Mouse (Mus musculus) c-Kit-negative CD71-positive TER-119-positive erythroid progenitor cells, embryonic 14.5 days (primary cell): ENCODE measurements around the gene Ntn5.
"Not testable (repeated sequence)": the region's sequence is repeated elsewhere in the genome, so short reads cannot be mapped to it uniquely, and the experiment has no call there.

Experiments used
- DNase-seq: peaks from one replicate; pipeline ENCODE4 v3.0.0-alpha.2; 2013; ENCODE audit warnings: low read depth, low spot score

Gene Ntn5

DNA sequence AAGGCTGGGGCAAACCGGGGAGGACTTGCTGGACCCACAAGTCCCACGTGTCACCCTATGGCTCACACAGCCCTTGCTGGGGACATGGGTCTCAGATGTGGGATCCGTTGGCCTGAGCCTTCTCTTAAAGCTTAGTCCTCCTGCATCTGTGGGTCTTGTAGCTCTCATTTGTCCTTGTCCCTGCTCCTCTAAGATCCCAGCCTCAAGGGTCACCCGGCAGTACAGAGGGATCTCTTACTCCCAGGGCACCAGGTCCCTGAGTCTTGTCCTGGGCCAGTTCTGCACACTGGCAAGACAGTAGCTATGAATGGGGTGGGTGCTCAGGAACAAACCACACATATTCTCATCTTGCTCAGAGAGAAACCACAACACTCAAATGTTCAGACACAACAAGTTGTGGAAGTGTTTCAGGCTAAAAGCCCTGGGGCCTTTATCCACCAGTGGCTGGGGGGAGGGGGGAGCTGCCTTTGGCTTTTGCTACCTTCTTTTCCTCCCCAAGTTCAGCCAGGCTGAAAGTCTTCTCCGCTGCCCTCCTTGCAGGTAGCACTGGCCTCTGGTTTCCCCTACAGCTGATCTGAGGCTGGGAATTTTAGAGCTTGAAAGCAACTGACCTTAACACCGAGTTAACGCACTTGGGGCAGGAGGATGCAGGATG is at the start of gene Ntn5:
Gene Ntn5 (plus strand): TSS at position 627 of the 655 bp plus-strand sequence.
- no peak for DNase-seq

DNA sequence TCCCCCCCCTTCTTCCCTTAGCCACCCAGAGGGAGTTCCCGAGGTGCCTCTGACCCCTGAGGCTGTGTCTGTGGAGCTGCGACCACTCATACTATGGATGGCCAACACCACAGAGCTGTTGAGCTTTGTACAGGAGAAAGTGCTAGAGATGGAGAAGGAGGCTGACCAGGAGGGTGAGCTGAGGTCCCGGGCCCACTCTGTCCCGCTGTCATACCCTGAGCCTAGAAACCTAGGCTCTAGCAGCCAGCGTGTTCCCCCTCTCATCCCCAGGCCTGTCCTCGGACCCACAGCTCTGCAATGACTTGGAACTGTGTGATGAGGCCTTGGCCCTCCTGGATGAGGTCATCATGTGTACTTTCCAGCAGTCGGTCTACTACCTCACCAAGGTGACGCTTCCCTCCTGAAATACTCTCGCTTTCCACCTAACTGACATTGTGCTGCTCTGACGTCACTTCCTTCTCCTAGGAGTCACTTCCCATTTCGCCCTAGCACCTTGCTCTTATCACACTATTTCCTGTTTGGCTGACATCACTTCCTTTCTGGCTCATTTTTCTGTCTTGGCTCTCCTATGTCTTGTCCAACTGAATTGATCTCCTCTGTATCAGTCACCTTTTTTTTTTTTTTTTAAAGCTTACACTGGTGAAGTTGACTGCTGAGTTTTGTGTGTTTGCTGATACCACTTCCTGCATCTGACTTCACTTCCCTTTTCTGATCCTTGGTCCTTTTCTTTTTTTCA is 48.7 kb upstream of the Ntn5 start:
- no peak for DNase-seq

DNA sequence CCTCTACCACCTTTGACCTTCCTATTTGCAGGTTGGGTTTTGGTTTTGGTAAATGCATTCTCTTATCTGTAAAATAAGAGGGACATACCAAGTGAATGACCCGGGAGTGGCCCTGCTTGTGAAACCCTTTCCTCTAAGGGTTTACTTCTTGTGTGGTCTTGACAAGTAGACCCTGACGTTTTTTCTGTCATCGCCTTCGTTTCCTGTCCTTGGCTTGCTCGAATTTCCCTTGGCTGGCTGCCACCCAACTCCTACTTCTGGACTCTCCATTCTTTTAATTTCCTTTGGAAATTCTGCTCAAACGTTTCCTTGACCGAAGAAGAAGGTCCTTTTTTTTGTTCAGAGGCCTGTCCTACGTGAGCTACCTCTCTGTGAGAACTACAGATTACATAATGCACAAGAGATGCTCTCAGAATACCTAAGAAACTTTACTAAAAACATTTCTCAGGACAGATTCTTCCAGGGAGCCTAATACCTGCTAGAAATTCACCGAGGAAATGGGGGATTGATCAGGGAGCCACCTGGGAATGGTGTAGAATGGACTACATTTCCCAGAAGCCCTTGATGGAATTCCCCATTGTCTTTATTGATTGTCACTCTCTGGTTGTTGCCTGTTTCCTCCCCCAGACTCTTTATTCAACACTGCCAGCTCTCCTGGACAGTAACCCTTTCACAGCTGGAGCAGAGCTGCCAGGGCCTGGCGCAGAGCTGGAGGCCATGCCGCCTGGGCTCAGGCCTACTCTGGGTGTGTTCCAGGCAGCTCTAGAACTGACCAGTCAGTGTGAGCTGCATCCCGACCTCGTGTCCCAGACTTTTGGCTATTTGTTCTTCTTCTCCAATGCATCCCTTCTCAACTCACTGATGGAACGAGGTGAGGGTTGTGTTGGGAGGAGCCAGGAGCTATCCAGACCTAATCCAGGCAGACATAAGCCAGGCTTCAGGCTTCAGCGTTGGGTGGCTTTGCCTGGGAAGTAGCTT is 47.8 kb upstream of the Ntn5 start:
- DNase-seq, result no peak

DNA sequence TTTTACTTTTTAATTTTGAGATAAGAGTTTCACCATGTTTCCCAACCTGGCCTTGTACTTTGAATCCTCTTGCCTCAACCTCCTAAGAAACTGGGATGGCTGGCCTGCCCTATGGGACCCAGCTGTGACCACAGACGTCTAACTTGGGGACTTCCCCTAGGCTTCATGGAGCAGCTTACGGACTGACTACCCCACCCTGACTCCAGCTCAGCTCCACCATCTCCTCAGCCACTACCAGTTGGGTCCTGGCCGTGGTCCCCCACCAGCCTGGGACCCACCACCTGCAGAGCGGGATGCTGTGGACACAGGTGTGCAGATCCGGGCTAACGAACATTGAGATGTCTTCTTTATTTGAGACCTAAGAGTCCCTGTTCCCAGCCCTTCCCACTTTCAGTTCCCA is 46.1 kb upstream of the Ntn5 start:
- no peak for DNase-seq

DNA sequence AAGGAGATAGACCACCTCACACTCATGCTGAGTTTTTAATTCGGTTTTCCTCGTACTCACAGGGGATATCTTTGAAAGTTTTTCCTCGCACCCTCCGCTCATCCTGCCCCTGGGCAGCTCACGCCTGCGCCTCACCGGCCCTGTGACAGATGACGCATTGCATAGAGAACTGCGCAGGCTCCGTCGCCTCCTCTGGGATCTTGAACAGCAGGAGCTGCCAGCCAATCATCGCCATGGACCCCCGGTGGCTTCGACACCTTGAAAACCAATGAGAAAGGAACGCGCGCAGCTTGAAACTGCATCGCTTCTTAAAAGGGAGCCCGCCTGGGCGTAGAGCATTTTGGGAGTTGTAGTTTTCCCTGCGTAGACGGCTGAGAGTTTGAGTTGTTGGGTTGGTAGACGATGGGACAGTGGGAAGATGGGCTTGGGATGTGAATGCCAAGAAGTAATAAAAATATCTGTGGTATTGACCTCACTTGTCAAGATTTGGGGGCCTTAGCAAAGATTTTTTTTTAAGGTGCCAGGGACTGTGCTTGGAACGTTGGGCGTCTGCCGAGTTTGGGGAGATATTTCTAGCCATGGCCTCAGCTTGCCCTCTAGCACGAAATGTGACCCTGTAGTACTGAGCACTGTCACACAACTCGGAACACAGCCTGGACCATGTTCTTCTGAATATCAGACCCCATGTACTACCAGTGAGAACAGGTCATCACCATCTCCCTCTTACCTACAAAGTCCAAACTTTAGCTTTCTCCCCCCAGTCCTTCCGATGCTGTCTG is 45.0 kb upstream of the Ntn5 start:
- DNase-seq, result no peak

DNA sequence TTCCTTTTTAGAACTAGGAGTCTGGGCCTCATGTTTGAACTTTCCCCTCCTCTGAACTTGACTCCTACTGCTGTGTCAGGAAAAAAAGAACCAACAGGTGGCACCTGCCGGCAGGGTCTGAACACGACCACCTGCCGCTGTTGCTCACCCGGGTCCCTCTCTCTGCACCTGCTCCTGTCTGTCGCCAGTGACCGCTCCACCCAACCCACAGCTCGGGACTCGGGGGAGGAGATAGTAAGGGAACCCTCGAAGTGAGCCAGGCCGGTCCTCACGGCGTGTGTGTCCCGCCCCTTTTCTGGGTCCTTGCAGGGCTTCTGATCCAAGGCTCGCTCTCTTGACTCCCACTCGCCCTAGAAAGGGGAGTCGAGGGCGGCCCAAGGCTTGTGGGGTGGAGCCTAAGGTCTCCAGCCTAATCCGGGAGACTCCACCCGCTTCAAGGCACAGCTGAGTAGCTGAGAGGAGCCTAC is 44.2 kb upstream of the Ntn5 start, which contains the start of gene Mamstr:
Gene Mamstr (plus strand): TSS at position 417 of the 467 bp plus-strand sequence.
- DNase-seq, result no peak

DNA sequence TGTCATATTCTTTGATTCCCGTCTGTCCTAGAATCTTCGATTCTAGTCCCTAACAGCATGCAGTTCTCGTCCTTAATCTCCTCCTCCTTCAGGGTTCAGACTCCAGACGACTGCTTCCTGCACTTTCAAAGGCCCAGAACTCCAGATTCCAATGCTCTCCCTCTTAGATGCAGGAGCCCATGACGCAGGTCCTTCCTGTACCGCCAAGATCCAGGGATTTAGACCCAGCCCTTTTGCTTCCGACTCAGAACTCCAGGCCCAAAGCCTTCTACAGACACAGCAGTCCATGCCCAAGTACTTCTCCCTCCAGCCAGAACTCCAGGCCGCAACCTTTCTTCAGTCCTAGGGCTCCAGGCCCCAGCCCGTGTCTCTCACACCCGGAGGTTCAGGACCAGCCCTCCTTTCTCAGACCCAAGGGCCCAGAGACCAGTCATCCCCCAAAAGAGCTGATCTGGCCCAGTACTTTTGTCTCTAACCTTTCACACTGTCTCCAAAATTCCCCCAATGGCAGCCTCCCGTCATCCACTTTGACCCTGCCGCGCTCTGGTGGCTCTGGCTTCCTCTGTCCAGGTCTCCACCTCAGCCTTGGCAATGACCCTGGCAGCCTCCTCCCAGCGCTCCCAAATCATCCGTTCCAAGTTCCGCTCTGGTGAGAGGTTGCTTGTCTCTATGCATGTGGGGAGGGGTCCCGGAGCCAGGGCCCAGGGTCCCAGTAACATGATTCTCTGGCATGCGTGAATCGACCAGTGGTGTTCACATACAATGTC is 43.4 kb upstream of the Ntn5 start:
- DNase-seq, result no peak

DNA sequence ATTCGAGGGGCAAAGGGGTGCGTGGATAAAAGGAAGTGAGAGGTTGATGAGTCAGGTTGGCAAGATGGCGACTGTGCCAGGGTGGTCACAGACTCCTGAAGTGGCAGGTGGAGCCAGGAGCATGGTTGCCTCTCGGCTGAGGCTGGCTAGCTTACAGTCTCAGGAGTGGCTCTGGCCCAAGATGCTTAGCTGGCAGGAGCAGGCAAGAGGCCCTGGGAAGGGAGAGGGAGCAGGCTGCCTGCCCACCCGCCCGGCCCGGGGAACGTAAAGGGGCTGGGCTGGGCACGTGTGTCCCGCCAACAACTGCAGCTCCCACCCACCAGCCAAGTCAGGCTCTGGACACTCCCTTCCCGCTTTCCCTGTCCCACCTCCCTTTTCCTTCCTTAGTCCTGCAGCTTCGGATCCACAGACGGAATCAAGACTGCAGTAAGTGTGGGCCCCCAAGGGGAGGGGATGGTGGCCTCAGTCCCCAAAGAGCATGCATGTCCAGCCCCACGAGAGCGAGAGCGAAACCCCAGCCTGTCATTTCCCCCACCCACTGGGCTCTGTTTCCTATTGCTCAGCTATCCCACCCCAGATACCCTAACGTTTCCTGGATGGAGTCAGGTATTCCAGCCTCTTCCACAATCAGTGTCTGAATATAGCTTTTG is 42.3 kb upstream of the Ntn5 start:
- DNase-seq, result no peak

DNA sequence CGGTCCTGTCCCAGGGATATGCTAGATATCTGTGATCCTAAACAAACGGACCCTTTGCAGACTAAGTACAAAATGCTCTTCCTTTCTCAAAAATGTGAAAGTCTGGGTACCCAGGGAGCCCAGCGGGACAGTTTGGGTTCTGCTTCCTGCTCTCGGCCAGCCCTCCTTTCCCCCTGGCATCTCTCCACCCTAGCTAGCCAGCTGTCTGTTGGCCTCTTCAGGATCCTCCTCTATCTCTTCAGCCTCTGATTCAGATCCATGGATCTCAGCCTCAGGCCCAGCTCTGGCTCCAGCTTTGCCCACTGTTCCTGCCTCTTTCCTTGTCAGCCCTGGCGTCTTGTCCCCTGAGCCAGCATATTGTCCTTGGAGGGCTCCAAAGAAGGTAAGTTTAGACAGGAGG is 41.7 kb upstream of the Ntn5 start:
- DNase-seq, result no peak

DNA sequence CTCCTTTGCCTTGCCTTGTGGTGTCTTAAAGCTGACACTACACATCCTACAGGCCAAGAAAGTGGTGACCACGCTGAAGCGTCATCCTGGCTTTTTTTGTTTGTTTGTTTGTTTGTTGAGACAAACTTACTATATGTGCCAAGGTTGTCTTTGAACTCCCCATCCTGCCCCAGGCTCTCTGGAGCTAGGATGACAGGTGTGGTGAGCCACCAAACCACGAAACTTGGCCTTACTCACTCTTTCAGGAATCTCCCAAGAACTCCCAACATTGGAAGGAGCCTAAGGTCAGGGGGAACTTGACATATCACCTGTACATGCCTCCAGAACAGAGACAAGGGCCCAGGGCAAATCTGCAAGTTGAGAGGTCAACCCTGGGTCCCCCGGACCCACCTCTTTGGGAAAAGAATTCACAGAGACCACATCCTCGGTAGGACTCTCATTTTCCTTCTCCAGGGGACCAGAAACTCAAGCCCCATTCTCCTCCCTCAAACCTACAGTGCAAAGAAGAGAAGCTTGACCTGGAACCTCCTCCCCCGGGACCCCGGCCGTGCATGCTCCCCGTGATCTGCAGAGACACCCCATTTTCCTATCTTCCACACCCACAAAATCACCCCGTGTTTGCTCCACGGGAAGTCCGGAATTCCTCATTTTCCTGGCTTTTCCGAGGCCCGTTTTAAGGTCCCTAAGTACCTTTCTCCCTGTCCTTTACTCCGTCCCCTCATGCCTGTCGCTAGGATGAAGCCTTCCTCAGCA is 41.1 kb upstream of the Ntn5 start:
- no peak for DNase-seq

DNA sequence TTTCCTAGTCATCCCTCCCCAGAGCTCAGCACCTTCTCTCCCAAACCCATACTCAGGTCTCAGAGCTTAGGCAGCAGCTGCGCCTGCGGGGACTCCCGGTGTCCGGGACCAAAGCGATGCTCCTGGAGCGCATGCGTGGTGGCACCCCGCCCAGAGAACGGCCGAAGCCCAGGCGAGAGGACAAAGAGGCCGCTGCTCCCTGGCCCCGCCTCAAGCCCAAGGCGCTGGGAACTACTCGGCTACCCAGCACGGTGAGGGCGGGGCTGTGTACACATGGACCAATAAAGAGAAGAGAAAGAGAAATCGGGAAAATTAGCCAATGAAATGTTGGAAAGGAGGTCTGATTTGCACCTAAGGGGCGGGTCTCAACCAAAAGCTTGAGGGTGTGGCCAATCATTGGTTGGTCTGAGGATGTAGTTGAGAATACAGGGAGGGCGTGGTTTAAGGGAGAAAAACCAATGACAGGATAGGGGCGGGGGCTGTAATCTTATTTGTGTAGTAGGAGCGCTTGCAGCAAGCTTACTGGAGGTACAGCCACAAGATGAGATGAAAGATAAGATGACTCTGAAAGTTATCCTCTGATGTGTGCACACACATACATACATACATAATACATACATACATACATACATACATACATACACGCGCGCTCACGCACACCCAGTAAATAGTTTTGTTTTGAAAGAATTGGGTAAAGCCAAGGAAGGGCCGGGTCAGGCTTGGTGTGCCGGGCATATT is 40.2 kb upstream of the Ntn5 start:
- DNase-seq, result peak; percentile 11

DNA sequence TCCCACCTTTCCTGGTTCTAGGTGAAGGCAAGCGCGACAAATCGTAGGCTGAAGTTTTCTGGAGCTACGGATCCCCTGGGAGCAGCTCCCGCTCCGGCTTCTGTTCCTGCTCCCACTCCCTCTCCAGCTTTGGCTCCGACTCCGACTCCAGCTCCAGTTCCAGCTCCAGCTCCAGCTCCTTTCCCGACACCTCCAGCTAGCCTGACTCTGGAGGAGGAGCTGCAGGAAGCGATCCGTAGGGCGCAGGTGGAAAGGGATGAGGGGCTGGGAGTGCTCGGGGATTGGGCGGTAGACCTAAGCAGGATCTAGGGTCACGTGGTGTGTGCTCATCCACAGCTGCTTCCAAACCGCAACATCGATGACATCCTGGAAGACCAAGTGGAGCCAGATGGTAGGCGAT is 39.6 kb upstream of the Ntn5 start:
- no peak for DNase-seq

DNA sequence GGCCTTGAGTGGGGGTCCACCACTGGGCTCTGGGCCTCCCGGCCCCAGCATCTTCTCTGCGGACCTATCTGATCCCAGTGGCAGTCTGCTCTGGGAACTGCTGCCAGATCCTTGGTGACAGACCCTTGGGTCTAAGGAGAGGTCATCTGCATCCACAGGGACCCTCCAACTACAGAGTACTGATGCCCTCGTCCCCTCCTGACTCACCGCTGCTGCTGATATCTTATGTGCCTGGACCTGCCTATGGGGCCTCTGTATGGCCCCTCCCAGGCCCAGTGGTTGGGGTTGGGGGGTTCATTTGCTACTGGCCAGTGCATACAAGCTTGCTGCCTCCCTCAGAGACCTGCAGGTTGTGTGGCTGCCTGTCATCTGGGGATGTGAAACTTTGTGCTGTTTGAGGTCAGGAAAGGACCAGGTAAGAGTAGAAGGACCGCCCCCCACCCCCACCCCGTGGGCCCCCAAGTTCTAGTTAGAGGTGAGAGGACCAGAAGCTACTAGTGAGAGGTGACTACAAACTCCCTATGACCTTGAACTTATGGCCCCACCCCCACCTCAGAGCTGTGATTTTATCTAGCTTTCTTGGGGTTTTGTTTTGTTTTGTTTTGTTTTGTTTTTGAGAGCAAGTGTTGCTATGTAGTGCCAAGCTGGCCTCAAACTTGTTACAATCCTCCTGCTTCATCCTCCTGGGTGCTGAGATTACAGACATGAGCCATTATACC is 38.8 kb upstream of the Ntn5 start:
- no peak for DNase-seq

DNA sequence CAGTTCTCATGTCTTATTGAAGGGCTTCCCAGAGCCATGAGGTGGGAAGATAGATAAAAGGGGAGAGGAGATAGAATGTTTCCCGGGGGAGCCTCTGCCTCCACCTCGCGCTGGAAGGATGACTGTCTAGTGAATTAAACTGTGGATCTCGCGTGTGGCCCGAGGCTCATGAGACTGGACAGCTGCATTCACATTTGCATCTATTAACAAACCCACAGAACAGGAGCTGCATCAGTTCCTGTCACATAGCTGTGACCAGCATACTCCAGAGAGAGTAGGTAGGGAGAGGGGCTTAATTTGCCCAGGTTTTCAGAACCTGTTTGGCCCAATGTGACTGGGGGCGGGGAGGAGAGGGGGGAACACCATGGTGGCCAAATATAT is 38.2 kb upstream of the Ntn5 start:
- no peak for DNase-seq

DNA sequence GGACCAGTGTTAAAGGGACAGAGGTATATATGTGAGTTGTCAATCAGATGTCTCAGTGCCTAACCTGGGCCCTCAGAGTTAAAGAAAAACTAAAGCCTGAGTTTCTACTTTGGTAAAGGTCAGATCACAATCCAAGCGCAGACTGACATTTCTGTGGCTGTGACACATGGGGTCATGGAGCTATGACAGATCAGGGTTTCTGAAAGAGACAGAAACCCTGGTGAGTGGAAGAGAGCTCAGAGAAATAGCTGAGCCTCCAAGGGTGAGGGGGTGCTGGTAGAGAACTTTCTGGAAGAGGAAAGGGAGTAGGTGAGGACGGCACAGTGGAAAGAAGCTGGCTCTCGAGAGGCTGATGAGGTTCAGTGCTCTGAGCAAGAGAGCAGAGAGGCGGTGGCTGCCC is 37.2 kb upstream of the Ntn5 start:
- DNase-seq, result no peak

DNA sequence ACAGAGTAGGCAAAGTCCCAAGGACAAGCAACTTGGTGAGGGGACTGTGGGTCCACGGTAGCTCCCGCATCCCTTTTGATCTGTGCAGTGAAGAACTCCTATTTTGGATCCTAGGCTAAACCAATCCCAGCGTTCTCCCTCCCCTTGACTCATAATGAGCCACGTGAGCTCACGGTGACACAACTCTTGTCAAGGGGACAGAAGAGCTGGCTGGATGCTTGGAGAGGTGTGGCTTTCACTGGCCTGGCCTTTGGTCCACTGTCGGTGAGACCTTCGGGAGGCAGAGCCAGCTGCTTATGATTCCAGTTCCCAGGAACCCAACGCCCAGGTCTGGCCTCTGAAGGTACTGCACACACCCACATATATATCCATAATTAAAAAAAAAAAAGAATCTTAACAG is 34.5 kb upstream of the Ntn5 start:
- no peak for DNase-seq

DNA sequence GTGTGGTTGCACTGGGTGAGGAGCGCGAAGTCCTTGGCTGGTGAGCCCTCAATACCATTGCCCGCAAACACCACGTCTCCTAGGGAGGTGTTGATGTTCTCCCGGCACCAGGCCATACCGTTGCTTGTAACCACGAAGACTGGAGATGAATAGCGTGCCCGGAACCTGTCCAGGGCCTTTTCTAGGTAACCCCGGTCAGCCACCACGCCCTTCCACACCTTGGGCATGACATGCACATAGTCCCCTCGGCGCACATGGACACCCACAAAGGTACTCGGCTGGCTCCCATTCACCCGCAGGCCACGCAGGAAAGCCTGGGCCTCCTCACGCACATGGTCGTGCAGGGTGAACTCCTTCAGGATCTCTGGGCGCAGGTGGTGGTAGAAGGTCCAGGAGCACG is 33.3 kb upstream of the Ntn5 start:
- DNase-seq, result not testable (repeated sequence)
